Mouse (Mus musculus) heart, embryonic 12.5 days (tissue): Measurements from ENCODE around the gene Mettl16. TPM values are rescaled to one million over a fixed set of nuclear protein-coding genes. Genes with fewer than 3 reads are reported as not detected.

Source experiments
- ATAC-seq: fragments of 200-750 bp; cut with Nextera tagmentation; 2 replicates; pipeline ENCODE4 v1.8.0; 2017; ENCODE audit warnings: moderate TSS enrichment, moderate library complexity; ENCODE audit not compliant: insufficient number of reproducible peaks, low FRiP score
- H3K27ac ChIP-seq: fragments of 300-500 bp; sonication (generic); 2 replicates; pipeline ENCODE4 v1.5.1; 2016; ENCODE audit warnings: mild to moderate bottlenecking, moderate library complexity; ENCODE audit not compliant: poor library complexity, severe bottlenecking
- H3K27me3 ChIP-seq: fragments of 300-500 bp; sonication (generic); replicated peaks from 2 replicates; pipeline ENCODE4 v1.6.1; 2016; ENCODE audit warnings: mild to moderate bottlenecking, moderate library complexity
- H3K36me3 ChIP-seq: fragments of 300-500 bp; sonication (generic); 2 replicates; pipeline ENCODE4 v1.6.1; 2016; ENCODE audit warnings: mild to moderate bottlenecking, moderate library complexity
- H3K4me1 ChIP-seq: fragments of 300-500 bp; sonication (generic); replicated peaks from 2 replicates; pipeline ENCODE4 v1.6.1; 2016; ENCODE audit warnings: mild to moderate bottlenecking
- H3K4me2 ChIP-seq: fragments of 300-500 bp; sonication (generic); 2 replicates; pipeline ENCODE4 v1.6.1; 2016; ENCODE audit warnings: mild to moderate bottlenecking, moderate library complexity
- H3K4me3 ChIP-seq: fragments of 300-500 bp; sonication (generic); 2 replicates; pipeline ENCODE4 v1.5.1; 2016; ENCODE audit warnings: mild to moderate bottlenecking
- H3K9ac ChIP-seq: fragments of 300-500 bp; sonication (generic); 2 replicates; pipeline ENCODE4 v1.6.1; 2016; ENCODE audit warnings: mild to moderate bottlenecking, moderate library complexity
- H3K9me3 ChIP-seq: fragments of 300-500 bp; sonication (generic); replicated peaks from 2 replicates; pipeline ENCODE4 v1.6.1; 2016; ENCODE audit warnings: mild to moderate bottlenecking, moderate library complexity
- WGBS: fragments of 180-500 bp; shearing (Covaris S2); methylation state at CpG from one replicate; pipeline ENCODE4 v1.1.7; 2016; 5-methylcytosine and 5-hydroxymethylcytosine counted together
- polyA plus RNA-seq: library from polyadenylated mRNA; unstranded; fragments of >200 nt; fragmentation: Nextera tagmentation; extraction: Ambion mirVana; gene quantifications from 2 replicates; pipeline ENCODE4 v1.2.1, GENCODE M21; 2016

Gene Mettl16
- polyA plus RNA-seq, 1 experiment from 2014 or later: 37.0 TPM

DNA sequence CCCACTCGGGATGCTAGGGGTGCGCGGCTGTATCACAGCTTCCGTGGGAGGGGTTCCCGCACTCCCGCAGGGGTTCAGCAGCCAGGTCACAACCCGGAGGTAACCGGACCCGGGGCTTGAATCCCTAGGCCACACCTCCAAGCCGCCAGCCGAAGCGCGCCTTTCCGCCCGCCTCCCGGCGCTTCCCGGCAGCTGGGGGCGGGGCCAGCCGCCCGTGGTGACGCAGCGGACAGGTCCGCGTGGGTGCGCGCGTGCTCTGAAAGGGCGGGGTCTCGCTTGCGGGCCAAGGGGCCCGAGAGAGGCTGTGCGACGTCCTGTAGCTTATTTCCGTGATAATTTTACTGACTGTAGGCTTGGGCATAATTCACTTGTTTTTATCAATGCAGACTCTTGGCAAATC, 67.8 kb downstream of the Mettl16 start:
- Histone ChIP-seq H3K27ac (peak overlapping the region; percentile 98), H3K4me1 (peaks cover 81% of the 10 kb centered on the region)
- 0% methylated on average over 35 of the region's 35 CpGs for WGBS

DNA sequence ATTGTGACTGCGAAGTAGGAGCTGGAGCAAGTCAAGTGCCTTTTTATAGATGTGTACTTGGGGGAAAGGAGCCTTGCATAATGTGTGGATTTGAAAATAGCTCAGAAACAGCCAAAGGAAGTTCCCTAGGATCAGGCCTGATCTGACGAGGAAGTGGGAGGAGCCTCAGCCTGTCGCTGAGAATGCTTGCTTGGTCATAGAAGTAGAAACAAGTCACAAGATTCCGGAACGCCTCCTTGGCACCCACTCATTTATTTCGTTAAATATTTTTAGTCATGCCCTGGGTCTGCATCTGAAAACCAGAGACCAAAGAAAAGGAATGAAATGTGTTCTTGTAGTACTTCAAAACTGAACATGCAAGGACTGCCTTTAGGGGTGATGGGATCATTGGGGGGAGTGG, 68.3 kb downstream of the Mettl16 start:
- peaks cover 81% of the 10 kb centered on the region for H3K4me1 ChIP-seq
- H3K4me3 ChIP-seq: peak overlapping the region; percentile 4; the same call in 1 of the 2 replicates
- H3K36me3 ChIP-seq: peaks cover 25% of the 10 kb centered on the region
- H3K9me3 ChIP-seq: no peaks in the 10 kb centered on the region
- peak overlapping the region; percentile 98 for H3K27ac ChIP-seq
- ATAC-seq: no peak
- peak overlapping the region; percentile 86 for H3K4me2 ChIP-seq
- WGBS: 33% methylated on average over 6 of the region's 6 CpGs
- no peaks in the 10 kb centered on the region for H3K27me3 ChIP-seq
- 0 out of 2 replicates have a peak overlapping the region, but pooled peaks have one; percentile 33 for H3K9ac ChIP-seq

More for the DNA sequence above, 67.8 kb downstream of the Mettl16 start:
- Histone ChIP-seq H3K9ac (peak overlapping the region; percentile 76), H3K27me3 (no peaks in the 10 kb centered on the region), H3K36me3 (peaks cover 21% of the 10 kb centered on the region), H3K4me3 (peak overlapping the region; percentile 62), H3K9me3 (no peaks in the 10 kb centered on the region), H3K4me2 (peak overlapping the region; percentile 86)
- peak; percentile 83 for ATAC-seq

DNA sequence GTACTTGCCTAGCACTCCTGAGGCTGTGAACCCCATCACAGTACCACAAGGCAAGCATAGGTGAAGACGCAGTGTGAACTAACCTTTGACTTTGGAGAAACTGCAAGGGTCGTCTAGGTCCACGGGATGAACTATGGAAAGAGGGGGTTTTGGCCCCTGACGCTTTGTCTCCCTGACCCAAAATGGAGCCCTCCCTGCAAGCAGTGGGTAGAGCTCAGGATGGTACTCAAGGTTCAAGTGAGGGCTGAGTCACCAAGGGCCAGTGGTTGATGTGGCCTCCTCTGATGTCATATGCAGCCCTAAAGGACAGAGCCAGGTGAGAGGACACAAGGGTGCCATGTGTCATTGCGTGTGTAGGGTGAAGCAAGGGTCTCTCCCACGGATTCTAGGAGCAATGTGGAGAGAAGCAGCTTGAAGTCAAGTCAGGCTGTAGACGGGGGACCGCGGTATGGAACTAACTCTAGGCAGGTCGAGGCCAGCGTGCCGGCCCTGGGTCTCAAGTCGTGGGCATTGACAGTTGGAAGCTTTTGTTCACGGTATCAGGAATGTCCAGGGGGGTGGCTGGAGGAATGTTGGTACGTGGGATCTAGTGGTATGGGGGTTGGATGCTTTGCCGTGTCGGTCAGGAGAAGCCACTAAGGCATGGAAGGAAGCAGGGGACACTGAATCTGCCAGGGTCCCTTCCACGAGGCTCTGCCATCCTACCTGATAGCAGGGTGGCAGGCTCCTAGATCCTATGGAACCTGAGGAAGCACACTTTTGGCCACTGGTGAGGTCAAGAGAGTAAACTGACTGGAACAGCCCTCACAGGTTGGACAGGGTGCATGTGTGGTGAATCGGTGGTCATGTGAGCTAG, 69.5 kb downstream of the Mettl16 start:
- ATAC-seq: no peak
- peaks cover 36% of the 10 kb centered on the region for H3K36me3 ChIP-seq
- peaks cover 75% of the 10 kb centered on the region for H3K4me1 ChIP-seq
- 87% methylated on average over 19 of the region's 19 CpGs for WGBS
- H3K27ac ChIP-seq: no peak overlapping the region
- no peak overlapping the region for H3K4me2 ChIP-seq
- no peak overlapping the region for H3K4me3 ChIP-seq
- H3K9me3 ChIP-seq: no peaks in the 10 kb centered on the region
- H3K9ac ChIP-seq: peak overlapping the region; percentile 10; the same call in 1 of the 2 replicates
- H3K27me3 ChIP-seq: no peaks in the 10 kb centered on the region

DNA sequence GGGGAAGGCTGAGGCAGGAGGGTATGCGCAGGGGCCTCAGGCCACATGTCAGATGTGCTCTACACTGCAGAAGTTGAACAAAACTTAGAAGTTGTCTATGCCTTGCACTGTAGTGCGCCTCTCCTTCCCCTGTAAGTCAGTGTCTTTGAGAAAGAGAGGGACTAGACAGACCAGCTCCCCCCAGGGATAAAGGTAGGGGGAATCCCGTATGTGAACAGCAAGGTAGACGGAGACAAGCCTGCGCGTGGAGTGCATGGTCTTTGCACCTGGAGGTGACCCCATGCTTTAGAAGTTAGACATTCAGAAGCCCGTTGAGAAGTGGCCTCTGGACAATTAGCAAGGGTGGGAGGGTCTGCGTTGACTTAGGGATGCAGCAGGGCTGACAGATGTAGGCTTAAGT, 70.1 kb downstream of the Mettl16 start:
- no peak overlapping the region for H3K4me2 ChIP-seq
- no peak for ATAC-seq
- H3K9me3 ChIP-seq: peaks cover 3% of the 10 kb centered on the region; the same call in 1 of the 2 replicates
- no peak overlapping the region for H3K4me3 ChIP-seq
- H3K27ac ChIP-seq: peak overlapping the region; percentile 52; the same call in 1 of the 2 replicates
- peaks cover 41% of the 10 kb centered on the region for H3K36me3 ChIP-seq
- peak overlapping the region; percentile 10; the same call in 1 of the 2 replicates for H3K9ac ChIP-seq
- peaks cover 69% of the 10 kb centered on the region for H3K4me1 ChIP-seq
- no peaks in the 10 kb centered on the region for H3K27me3 ChIP-seq
- 86% methylated on average over 8 of the region's 8 CpGs for WGBS

DNA sequence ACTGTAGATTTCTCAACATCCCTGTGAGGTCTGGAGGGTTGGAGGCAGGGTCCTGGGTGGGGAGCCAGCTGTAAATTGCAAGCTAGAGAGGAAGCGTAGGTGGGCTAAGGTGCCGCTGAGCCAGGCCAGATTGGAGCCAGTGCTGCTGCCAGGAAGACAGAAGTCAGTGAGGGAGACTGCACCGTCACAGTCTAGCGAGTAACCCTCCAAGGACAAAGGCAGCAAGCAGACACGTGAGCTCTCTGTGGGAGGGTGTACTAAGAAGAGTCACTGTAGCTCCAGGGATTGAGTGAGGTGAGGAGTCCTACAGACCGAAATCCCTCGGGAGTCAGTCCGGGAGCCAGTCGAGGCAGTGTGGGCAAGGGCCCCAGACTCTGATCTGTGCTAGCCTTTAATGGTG, 70.7 kb downstream of the Mettl16 start:
- peaks cover 45% of the 10 kb centered on the region for H3K36me3 ChIP-seq
- no peak overlapping the region for H3K4me2 ChIP-seq
- H3K27ac ChIP-seq: peak overlapping the region; percentile 52; the same call in 1 of the 2 replicates
- no peaks in the 10 kb centered on the region for H3K27me3 ChIP-seq
- H3K4me3 ChIP-seq: no peak overlapping the region
- peaks cover 64% of the 10 kb centered on the region for H3K4me1 ChIP-seq
- WGBS: 75% methylated on average over 9 of the region's 9 CpGs
- ATAC-seq: no peak
- 0 out of 2 replicates have a peak overlapping the region, but pooled peaks have one; percentile 10 for H3K9ac ChIP-seq
- peaks cover 4% of the 10 kb centered on the region; the same call in 1 of the 2 replicates for H3K9me3 ChIP-seq

DNA sequence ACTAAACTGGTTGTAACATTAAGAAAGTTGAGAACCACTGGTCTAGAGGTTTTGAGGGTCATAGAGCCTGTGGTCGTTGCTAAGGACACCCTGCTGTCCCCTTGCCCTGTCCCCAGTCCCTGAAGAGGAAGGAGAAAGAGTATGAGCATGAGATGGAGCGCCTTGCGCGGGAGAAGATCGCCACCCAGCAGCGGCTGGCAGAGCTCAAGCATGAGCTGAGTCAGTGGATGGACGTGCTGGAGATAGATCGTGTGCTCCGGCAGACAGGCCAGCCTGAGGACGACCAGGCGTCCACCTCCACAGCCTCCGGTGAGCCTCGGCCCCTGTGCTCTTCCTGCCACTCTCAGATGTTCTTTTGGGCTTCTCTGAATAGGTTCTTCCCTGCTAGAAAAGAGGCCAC, 71.4 kb downstream of the Mettl16 start:
- WGBS: 77% methylated on average over 13 of the region's 13 CpGs
- Histone ChIP-seq H3K27me3 (no peaks in the 10 kb centered on the region), H3K4me3 (no peak overlapping the region), H3K27ac (no peak overlapping the region), H3K36me3 (peaks cover 40% of the 10 kb centered on the region), H3K9me3 (peaks cover 4% of the 10 kb centered on the region; the same call in 1 of the 2 replicates), H3K4me2 (no peak overlapping the region), H3K9ac (no peak overlapping the region), H3K4me1 (peaks cover 57% of the 10 kb centered on the region)
- no peak for ATAC-seq

DNA sequence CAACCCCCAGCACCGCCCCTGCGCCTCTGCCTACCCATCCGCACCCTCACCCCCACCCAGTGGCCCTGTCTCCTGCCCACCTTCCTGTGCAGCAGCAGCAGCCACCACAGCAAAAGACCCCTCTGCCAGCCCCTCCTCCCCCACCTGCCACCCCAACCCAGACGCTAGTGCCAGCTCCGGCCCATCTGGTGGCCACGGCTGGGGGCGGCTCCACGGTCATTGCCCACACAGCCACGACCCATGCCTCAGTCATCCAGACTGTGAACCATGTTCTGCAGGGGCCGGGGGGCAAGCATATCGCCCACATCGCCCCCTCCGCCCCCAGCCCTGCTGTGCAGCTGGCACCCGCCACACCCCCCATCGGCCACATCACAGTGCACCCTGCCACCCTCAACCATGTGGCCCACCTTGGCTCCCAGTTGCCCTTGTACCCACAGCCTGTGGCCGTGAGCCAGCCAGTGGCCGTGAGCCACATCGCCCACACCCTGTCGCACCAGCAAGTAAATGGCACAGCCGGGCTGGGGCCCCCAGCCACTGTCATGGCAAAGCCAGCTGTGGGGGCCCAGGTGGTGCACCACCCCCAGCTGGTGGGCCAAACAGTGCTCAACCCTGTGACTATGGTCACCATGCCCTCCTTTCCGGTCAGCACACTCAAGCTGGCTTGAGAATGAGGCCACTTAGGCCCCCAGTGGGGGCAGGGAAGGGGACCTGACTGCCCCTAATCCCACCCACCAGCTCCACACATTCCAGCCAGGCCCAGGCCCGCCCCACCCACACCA, 72.2 kb downstream of the Mettl16 start:
- peak overlapping the region; percentile 9; the same call in 1 of the 2 replicates for H3K9ac ChIP-seq
- H3K27me3 ChIP-seq: no peaks in the 10 kb centered on the region
- H3K4me3 ChIP-seq: no peak overlapping the region
- no peak overlapping the region for H3K4me2 ChIP-seq
- H3K27ac ChIP-seq: peak overlapping the region; percentile 11; the same call in 1 of the 2 replicates
- peaks cover 4% of the 10 kb centered on the region; the same call in 1 of the 2 replicates for H3K9me3 ChIP-seq
- ATAC-seq: no peak
- peaks cover 53% of the 10 kb centered on the region for H3K4me1 ChIP-seq
- peaks cover 40% of the 10 kb centered on the region for H3K36me3 ChIP-seq
- WGBS: 87% methylated on average over 22 of the region's 22 CpGs

DNA sequence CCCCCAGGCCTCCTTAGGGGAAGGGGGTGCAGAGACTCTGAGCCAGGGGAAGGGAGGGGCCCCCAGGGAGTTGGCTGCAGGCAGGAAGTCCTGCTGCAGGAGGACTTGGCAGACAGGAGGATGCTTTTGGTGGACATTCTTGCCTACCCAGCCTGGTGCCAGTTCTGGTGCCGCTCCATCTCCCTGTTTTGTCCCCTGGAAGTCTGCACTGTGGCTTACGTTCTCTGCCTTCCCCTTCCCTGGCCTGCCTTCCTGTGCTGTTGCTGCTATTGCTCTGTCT, 72.7 kb downstream of the Mettl16 start:
- H3K9me3 ChIP-seq: peaks cover 4% of the 10 kb centered on the region; the same call in 1 of the 2 replicates
- 65% methylated on average over 2 of the region's 2 CpGs for WGBS
- H3K4me2 ChIP-seq: no peak overlapping the region
- peaks cover 59% of the 10 kb centered on the region for H3K4me1 ChIP-seq
- peaks cover 40% of the 10 kb centered on the region for H3K36me3 ChIP-seq
- no peak overlapping the region for H3K4me3 ChIP-seq
- H3K9ac ChIP-seq: peak overlapping the region; percentile 9; the same call in 1 of the 2 replicates
- ATAC-seq: no peak
- H3K27me3 ChIP-seq: no peaks in the 10 kb centered on the region
- H3K27ac ChIP-seq: peak overlapping the region; percentile 13; the same call in 1 of the 2 replicates

DNA sequence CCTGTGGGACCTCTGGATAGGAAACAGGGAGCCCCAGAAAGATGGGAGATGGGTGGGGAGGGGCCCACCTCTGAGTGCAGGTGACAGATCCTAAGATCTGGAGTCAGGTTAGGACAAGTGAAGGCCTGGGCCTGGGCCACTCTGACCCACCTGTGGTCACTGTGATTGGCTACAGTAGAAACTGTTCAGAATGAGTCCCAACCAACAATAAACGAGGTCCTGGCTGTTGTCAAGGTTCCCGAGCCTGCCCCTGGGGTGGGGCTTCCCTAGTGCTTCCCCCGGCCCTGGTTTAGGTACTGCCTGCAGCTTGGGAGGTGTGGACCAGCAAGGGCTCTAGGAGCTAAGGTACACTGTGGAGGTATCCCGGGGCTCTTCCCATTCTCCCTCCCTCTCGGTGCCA, 73.1 kb downstream of the Mettl16 start:
- H3K4me3 ChIP-seq: no peak overlapping the region
- peaks cover 4% of the 10 kb centered on the region; the same call in 1 of the 2 replicates for H3K9me3 ChIP-seq
- H3K4me2 ChIP-seq: no peak overlapping the region
- H3K4me1 ChIP-seq: peaks cover 63% of the 10 kb centered on the region
- no peak for ATAC-seq
- H3K9ac ChIP-seq: no peak overlapping the region
- H3K27ac ChIP-seq: peak overlapping the region; percentile 13; the same call in 1 of the 2 replicates
- WGBS: 61% methylated on average over 5 of the region's 5 CpGs
- peaks cover 40% of the 10 kb centered on the region for H3K36me3 ChIP-seq
- H3K27me3 ChIP-seq: no peaks in the 10 kb centered on the region

DNA sequence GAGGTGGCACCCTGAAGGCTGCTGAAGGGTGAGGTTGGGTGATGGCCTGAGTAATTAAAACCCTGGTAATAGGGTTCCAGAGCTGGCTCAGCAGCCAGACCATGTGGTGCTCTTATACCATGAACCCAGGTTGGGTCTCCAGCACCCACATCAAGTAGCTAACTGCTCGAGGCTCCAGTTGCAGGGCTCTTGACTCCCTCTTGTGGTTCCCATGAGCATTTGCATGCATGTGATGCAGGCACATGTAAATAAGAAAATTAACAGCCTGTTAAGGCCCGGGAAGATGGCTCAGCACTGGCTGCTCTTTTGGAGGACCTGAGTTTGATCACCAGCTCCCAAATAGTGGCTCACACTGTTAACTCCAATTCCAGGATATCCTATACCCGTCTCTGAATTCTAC, 75.2 kb downstream of the Mettl16 start:
- peaks cover 4% of the 10 kb centered on the region; the same call in 1 of the 2 replicates for H3K9me3 ChIP-seq
- peaks cover 46% of the 10 kb centered on the region for H3K36me3 ChIP-seq
- no peak overlapping the region for H3K27ac ChIP-seq
- no peak overlapping the region for H3K9ac ChIP-seq
- H3K4me2 ChIP-seq: no peak overlapping the region
- no peak overlapping the region for H3K4me3 ChIP-seq
- 68% methylated on average over 3 of the region's 3 CpGs for WGBS
- H3K27me3 ChIP-seq: no peaks in the 10 kb centered on the region
- peaks cover 61% of the 10 kb centered on the region for H3K4me1 ChIP-seq
- ATAC-seq: no peak
